Mouse (Mus musculus) megakaryocyte progenitor cell, adult 5-6 weeks (primary cell): Measurements from ENCODE around the gene Vmn1r233. TPM values are rescaled to one million over a fixed set of nuclear protein-coding genes. Genes with fewer than 3 reads are reported as not detected.

Source experiments
- ATAC-seq: replicated peaks from 2 replicates; pipeline ENCODE4 v1.8.0; 2016; ENCODE audit warnings: mild to moderate bottlenecking, moderate TSS enrichment, inconsistent platforms; ENCODE audit not compliant: poor library complexity
- total RNA-seq, 2 experiments: library from RNA; stranded (forward) in 1 of 2; stranded (reverse) in 1 of 2; fragments of 157-497, 149-512 nt in 1 of 2; fragments of 200-1000 nt in 1 of 2; gene quantifications; 2 replicates each; pipeline versions ENCODE4 v1.2.3 to v1.2.4; 2015 to 2017

Gene Vmn1r233
- total RNA-seq (2015) (not detected in 2 replicates), total RNA-seq (2017) (not detected in 2 replicates)

- no peak for ATAC-seq
These were observed at the start of gene Vmn1r233 for GRCm38 (mm10) chr17:20996364-20996763. Gene Vmn1r233 (minus strand): TSS chr17:20996464.

DNA sequence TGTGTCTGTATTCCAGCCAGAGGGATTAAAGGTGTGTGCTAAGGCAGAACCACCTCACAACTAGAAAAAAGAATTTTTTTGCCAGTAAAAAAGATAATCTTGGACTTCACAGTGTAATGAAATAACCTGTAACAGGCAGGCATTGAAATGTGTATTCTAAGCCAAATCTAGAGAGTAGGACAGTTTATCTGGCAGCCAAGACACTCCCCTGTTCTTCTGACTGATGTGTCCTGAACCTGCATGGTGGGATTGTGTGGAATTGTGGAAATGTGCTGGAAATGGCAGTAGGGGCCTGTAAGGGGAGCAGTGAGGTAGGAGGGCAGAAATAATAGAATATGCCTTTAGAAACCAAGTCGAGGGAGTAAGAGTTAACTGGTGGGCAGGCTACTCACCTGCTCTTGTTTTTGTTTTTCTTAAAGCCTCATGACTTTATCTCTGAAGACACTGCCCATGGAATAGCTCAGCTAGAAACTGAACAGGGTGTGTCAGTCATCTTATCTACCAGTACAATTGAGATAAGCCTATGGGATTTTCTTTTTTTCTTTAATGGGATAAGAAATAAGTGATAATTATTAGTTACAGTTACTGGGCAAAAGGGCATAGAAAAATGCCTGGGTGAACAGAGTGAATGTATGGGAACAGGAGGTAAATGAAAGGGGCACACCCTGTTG is 22.3 kb upstream of the Vmn1r233 start:
- peak; percentile 76 for ATAC-seq

DNA sequence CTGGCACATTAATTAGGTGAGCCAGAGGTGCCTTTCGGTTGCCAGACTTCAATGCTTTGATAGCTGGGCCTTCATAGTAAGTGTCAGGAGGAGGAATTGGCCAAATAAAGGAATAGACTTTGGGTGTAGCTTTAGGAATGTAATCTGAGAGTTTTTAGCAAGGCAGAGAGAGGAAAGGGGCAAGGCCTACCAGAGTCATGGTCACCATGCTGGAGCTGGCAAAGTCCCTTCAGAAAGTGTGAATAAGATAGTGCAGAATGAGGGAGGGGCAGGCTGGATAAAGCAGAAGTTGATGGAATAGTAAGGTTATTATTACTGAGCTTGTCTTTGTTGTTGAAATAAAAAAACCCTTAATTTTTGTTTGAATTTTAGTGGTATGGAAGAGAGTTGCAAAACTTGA is 13.5 kb upstream of the Vmn1r233 start:
- no peak for ATAC-seq

DNA sequence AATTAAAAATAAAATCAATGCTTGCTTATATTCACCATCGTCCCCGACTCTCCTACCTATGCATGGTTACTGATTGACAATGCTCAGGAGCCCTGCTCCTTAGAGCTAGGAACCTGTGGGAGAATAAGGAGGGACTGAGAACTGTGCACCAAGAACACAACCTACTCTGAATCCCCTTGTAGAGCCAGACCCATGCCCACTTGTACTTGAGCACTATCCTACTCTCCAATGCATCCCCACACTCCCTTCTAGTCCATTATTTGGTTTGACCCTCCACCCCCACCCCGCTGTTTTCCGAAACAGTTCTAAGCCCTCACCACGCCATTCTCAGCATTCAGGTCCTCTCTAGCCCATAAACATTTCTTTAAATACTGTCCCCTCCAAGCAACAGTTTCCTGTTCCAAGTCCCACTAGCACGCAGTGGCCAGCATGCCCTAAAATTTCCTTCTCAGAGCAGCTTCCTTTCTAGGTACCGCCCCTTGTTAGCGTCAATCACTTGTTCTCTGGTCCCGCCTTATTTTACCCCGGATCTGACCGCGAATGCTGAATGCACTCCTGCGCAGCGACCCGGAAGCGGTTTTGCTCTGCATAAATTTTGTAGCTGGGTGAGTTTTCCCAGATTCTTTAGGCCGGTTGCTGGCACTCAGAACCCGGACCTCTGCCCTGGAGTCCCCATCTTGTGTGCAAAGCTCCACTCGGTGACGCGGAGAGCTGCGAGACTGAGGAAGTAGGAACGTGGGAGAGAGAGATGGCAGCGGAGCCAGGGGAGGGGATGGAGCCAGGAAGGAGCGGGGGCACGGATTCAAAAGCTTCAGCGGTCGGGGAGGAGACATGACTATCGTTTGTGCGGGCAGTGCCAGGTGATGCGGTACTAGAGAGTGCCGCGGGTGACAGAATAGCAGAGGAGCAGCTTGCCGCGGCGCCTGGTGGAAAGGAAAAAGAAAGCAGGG is 12.4 kb upstream of the Vmn1r233 start, which contains the start of gene Zfp160:
TSS of gene Zfp160 (plus strand) at position 522 of the 950 bp plus-strand sequence.
- ATAC-seq, result peak; percentile 96

- ATAC-seq, result no peak
These were observed 2.5 kb downstream of the Vmn1r233 start for GRCm38 (mm10) chr17:20993716-20994115.

GRCm38 (mm10) chr17:20966681-20967080 is 29.6 kb downstream of the Vmn1r233 start:
- no peak for ATAC-seq

DNA sequence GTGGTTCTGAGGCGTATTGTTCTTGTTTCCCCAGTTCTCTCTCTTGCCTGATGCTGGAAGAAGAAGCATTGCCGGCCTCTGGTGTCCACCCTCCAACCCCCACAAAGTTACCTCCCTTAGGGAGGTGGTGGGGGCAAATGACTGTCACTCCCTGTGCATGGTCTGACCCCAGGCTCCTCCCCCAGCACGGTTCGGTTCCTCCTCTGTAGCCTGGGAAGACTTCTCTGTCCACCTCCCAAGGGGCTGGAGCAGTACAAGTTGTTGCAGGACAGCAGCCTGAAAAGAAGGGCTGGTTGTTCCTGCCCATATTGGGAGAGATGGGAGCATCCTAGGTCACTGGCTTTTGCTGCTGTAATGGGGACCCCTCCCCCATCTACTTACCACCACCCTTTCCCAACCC is 30.8 kb downstream of the Vmn1r233 start:
- ATAC-seq, result no peak

- ATAC-seq, result no peak
These were observed 35.9 kb downstream of the Vmn1r233 start for GRCm38 (mm10) chr17:20960386-20960785.

- ATAC-seq, result no peak
These were observed 49.6 kb downstream of the Vmn1r233 start for GRCm38 (mm10) chr17:20946636-20947035.

- ATAC-seq, result no peak
These were observed 50.2 kb downstream of the Vmn1r233 start for GRCm38 (mm10) chr17:20946026-20946565.

DNA sequence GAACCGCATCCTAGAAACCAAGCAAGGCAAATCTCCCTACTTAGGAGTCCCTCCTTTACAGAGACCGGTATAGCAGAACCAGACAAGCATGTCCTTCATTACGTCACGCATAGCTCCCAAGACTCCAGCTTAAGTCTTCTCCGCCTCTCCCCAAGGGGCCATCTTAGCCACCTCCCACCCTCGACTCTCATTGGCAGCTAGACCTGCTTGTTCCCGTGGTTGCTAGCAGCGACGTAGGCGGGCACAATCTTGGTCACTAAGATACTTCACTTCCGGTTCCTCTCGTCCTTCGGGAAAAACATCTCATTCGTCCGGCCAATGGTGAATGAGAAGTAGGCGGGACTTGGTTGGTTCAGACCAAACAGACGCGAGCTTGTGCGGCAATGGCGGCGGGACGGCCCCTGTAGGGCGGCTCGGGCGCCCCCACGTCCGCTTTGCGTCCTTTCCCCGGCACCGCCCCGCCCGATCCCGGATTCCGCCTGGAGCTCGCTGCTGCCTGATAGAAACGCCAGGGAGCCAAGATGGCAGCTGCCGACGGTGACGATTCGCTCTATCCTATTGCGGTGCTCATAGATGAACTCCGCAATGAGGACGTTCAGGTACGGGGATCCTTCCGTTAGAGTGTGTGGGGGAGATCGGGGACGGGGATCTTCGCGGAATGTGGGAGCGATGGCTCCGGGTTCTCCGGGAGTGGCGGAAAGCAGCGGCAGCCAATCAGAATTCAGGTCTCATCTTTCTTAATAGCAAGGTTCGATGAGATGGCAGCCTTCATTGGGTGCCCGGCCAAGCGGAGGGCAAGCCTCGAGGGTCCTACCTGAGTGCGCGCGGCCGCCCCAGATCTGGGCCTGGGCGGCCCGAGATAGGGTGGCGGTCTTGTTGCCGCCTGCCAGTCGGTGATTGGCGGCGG is 51.0 kb downstream of the Vmn1r233 start, which contains the start of gene Ppp2r1a:
TSS of gene Ppp2r1a (plus strand) at position 327 of the 907 bp plus-strand sequence.
- ATAC-seq, result peak; percentile 83

GRCm38 (mm10) chr17:20944226-20944625 is 52.0 kb downstream of the Vmn1r233 start:
- no peak for ATAC-seq

Other genes starting within 250 kb of the Vmn1r233 start
- gene Vmn1r228, start 210.3 kb downstream of the Vmn1r233 start, total RNA-seq (2015), result not detected in 2 replicates
- gene Vmn1r228, start 210.3 kb downstream of the Vmn1r233 start, total RNA-seq (2017), result not detected in 2 replicates
- not detected in 2 replicates for gene Vmn1r229, start 184.9 kb downstream of the Vmn1r233 start, total RNA-seq (2015)
- not detected in 2 replicates for gene Vmn1r229, start 184.9 kb downstream of the Vmn1r233 start, total RNA-seq (2017)
- not detected in 2 replicates for gene Vmn1r230, start 156.0 kb downstream of the Vmn1r233 start, total RNA-seq (2015)
- not detected in 2 replicates for gene Vmn1r230, start 156.0 kb downstream of the Vmn1r233 start, total RNA-seq (2017)
- gene Vmn1r231, start 91.4 kb downstream of the Vmn1r233 start, total RNA-seq (2015), result not detected in 2 replicates
- gene Vmn1r231, start 91.4 kb downstream of the Vmn1r233 start, total RNA-seq (2017), result not detected in 2 replicates
- not detected in 2 replicates for gene Vmn1r232, start 76.8 kb downstream of the Vmn1r233 start, total RNA-seq (2015)
- gene Vmn1r232, start 76.8 kb downstream of the Vmn1r233 start, total RNA-seq (2017), result not detected in 2 replicates
- gene Ppp2r1a, start 51.2 kb downstream of the Vmn1r233 start, total RNA-seq (2015), result 284 and 300 TPM in 2 replicates
- gene Ppp2r1a, start 51.2 kb downstream of the Vmn1r233 start, total RNA-seq (2017), result 151 and 154 TPM in 2 replicates
- gene Zfp160, start 12.4 kb upstream of the Vmn1r233 start, total RNA-seq (2015), result 15.7 and 23.4 TPM in 2 replicates
- 18.3 and 25.3 TPM in 2 replicates for gene Zfp160, start 12.4 kb upstream of the Vmn1r233 start, total RNA-seq (2017)
- gene Vmn1r234, start 229.6 kb upstream of the Vmn1r233 start, total RNA-seq (2015), result not detected in 2 replicates
- gene Vmn1r234, start 229.6 kb upstream of the Vmn1r233 start, total RNA-seq (2017), result not detected in 2 replicates